Comparison of ENCODE assay signal across 8 mouse cellular contexts in the genomic region with DNA sequence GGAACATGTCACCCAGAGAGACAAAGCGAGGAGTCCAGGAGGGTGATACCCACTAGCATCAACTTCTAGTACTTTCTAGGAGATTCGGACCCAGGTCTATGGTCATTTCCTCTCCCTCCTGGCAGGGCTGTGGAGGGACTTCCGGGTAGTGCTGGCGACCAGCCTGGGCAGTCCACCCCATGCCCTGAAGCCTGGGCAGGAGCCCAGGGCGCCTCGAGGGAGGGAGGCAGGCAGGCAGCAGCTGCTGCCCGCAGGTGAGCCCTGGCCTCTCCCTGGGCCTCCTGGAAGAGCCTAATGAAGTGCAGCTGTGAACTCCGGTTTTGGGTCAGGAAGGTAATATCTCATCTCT.
A peak's percentile ranks its signal among the peaks of the same experiment; 100 is the strongest.
DNase-seq lines count a peak whose midpoint lies in the region; ATAC-seq lines count a peak whose summit lies in the region.

No protein-coding gene starts in this region.

- peak overlapping the region; percentile 94 for H3K27ac ChIP-seq in intestine, embryonic 15.5 days
- H3K27ac ChIP-seq in lung, embryonic 15.5 days: peak overlapping the region; percentile 99

- H3K4me2 ChIP-seq in intestine, embryonic 15.5 days (replicated peaks): peak overlapping the region; percentile 53
- H3K4me2 ChIP-seq in lung, embryonic 15.5 days: peak overlapping the region; percentile 52

- H3K9me3 ChIP-seq in intestine, embryonic 15.5 days: no peaks in the 10 kb centered on the region
- no peaks in the 10 kb centered on the region for H3K9me3 ChIP-seq in lung, embryonic 15.5 days

- H3K4me3 ChIP-seq in intestine, embryonic 15.5 days (replicated peaks): 0 out of 2 replicates have a peak overlapping the region, but pooled peaks have one; percentile 7
- peak overlapping the region; percentile 13; the same call in 1 of the 2 replicates for H3K4me3 ChIP-seq in lung, embryonic 15.5 days

- H3K9ac ChIP-seq in intestine, embryonic 15.5 days: peak overlapping the region; percentile 26
- peak overlapping the region; percentile 43 for H3K9ac ChIP-seq in lung, embryonic 15.5 days

- intact Hi-C loops in left cerebral cortex, postnatal 36 days (cut with DNase I): loop anchor here (5.0 kb wide), 2 partner anchors 34 to 71 kb away; no protein-coding TSS in a partner anchor

- peak; percentile 68 to 73 for DNase-seq in lung, adult 18-20 months
- no peak for DNase-seq in lung, postnatal 4 days
- DNase-seq in right cerebral cortex, adult 18-20 months: no peak
- no peak for DNase-seq in urinary bladder, postnatal 10 days (ENCODE audit: low spot score)
- no peak for DNase-seq in cerebellum, adult 9-10 months
- DNase-seq in left cerebral cortex, postnatal 36 days (ENCODE audit: low spot score in 2 of 2): no peak

- WGBS in intestine, embryonic 15.5 days: 28% methylated on average over 8 of the region's 8 CpGs
- WGBS in lung, embryonic 15.5 days: 28% methylated on average over 8 of the region's 8 CpGs

- H3K4me1 ChIP-seq in intestine, embryonic 15.5 days (replicated peaks): peaks cover 64% of the 10 kb centered on the region
- H3K4me1 ChIP-seq in lung, embryonic 15.5 days: peaks cover 88% of the 10 kb centered on the region

- H3K36me3 ChIP-seq in intestine, embryonic 15.5 days: no peaks in the 10 kb centered on the region
- no peaks in the 10 kb centered on the region for H3K36me3 ChIP-seq in lung, embryonic 15.5 days

- H3K27me3 ChIP-seq in intestine, embryonic 15.5 days (replicated peaks): no peaks in the 10 kb centered on the region
- no peaks in the 10 kb centered on the region for H3K27me3 ChIP-seq in lung, embryonic 15.5 days

- ATAC-seq in intestine, embryonic 15.5 days: no peak
- no peak; the same call in 1 of the 2 replicates for ATAC-seq in lung, embryonic 15.5 days (ENCODE audit: borderline replicate concordance, extremely low read depth, low FRiP score, low TSS enrichment)

Comparison
In these comparisons a context has a peak if more than half of its experiments do, and no peak if none do; other contexts are left out.
1. DNase-seq: peak in lung, adult 18-20 months (2 of 2); none in lung, postnatal 4 days (0 of 2), right cerebral cortex, adult 18-20 months (single experiment), urinary bladder, postnatal 10 days (single experiment), cerebellum, adult 9-10 months (single experiment) and left cerebral cortex, postnatal 36 days (0 of 2).